Mouse (Mus musculus): Measurements from ENCODE around the gene Cpa4. TPM values are rescaled to one million over a fixed set of nuclear protein-coding genes. Genes with fewer than 3 reads are reported as not detected.

Cpa4 gene
- total RNA-seq, 2 experiments from 2014 or later = 0.15 to 0.19 TPM

DNA sequence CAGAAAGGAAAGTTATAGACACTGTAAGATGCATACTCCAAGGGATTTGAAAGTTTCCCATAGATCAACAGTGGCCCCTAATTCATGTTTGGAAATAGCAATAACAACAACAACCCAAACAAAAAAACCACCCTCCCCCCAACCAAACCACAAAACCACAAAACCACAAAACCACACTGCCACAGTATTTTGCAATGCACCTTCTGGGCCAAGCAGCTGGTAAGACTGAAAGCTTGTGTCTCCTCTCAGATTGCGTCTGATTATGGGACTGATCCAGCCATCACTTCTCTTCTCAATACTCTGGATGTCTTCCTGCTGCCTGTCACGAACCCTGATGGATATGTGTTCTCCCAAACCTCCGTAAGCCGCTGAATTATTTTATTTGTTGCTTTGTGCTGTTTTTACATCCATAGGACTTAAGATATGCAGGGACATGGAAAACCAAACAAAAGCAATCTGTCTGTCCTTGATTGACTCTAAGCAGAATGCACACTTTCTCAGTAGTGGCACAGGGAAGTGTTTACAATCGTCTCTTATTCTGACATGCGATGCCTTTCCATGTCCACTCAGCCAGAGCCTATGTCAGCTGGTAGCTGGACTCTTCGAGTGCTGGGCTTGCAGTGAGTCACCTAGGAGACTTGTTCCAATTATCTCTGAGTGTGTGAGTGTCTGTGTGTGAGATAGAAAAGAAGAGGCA, 17.5 kb upstream of the Cpa4 start:
- intact Hi-C loops (cut with DNase I) = loop anchor here (2.0 to 5.0 kb wide), 2 partner anchors 42 to 127 kb away; partner anchors contain the start of genes Ssmem1 and Tmem209
- no peak for DNase-seq (ENCODE audit: low spot score in 2 of 2)

- DNase-seq (ENCODE audit: low spot score in 2 of 2) = no peak
- intact Hi-C loops (cut with DNase I) = loop anchor here (2.0 to 5.0 kb wide), 2 partner anchors 42 to 126 kb away; partner anchors contain the start of genes Ssmem1 and Tmem209
Measured at GRCm38 (mm10) chr6:30551193-30551515, 17.0 kb upstream of the Cpa4 start.

- peak in 1 of 2 experiments; percentile 70 for DNase-seq (ENCODE audit: low spot score in 2 of 2)
Measured at GRCm38 (mm10) chr6:30551644-30552580, 16.3 kb upstream of the Cpa4 start.

DNA sequence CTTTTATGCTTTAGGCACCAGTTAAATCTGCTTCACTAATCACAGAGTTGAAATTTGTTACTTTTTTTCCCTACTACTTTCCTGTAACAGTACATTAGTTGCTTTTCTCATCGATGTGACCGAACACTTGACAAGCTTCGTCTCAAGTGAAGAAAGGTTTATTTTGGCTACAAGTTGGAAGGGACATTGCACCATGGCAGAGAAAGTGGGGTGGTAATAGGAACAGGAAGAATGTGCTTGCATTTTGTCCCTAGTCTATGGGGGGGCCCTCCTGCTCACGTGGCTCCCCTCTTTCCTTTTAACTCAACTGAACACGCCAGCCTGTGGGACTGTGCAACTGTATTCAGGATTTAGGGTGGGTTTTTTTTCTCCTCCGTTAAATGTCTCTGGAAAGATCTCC, 15.5 kb upstream of the Cpa4 start:
- intact Hi-C loops (cut with DNase I) = loop anchor here (5.0 kb wide), 1 partner anchor 125 kb away; no protein-coding TSS in a partner anchor
- no peak for DNase-seq (ENCODE audit: low spot score in 2 of 2)

More at GRCm38 (mm10) chr6:30551644-30552580, 16.3 kb upstream of the Cpa4 start:
- intact Hi-C loops (cut with DNase I) = loop anchor here (2.0 to 5.0 kb wide), 2 partner anchors 43 to 125 kb away; partner anchors contain the start of genes Ssmem1 and Tmem209

DNA sequence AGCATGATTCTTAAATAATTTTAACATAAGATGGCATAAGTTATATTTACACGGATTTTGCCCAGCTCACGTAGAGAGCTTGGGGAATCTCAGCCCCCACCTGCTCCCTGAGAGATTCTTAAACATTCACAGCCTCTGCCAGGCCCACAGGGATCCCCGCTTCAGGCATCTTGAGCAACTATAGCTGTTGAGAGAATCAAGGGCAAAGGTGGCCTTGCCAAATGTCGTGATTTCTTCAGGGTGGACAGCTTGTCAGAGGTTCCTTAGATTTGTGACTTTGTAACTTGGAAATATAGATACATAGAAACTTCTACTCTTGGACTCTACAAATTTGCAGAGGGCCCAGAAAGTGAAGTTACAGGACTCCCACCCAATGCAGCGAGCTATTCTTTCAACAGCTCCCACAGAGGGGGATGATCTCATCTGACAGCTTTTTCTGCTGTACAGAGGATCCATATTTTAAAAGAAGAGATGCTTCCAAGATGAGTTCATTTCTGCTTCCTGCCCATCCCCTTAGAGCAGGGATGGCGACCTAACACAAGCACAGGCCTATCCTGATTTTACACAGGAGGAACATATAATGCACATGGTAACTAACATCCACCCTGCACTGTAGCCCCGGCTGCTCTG, 14.7 kb upstream of the Cpa4 start:
- peak in 1 of 2 experiments; percentile 25 for DNase-seq (ENCODE audit: low spot score in 2 of 2)
- intact Hi-C loops (cut with DNase I) = loop anchor here (5.0 kb wide), 1 partner anchor 124 kb away; no protein-coding TSS in a partner anchor

GRCm38 (mm10) chr6:30554092-30554491, 14.1 kb upstream of the Cpa4 start:
- DNase-seq (ENCODE audit: low spot score in 2 of 2) = no peak
- intact Hi-C loops (cut with DNase I) = loop anchor here (5.0 kb wide), 1 partner anchor 123 kb away; no protein-coding TSS in a partner anchor

- DNase-seq (ENCODE audit: low spot score in 2 of 2) = no peak
- intact Hi-C loops (cut with DNase I) = loop anchor here (5.0 kb wide), 1 partner anchor 123 kb away; no protein-coding TSS in a partner anchor
Measured at GRCm38 (mm10) chr6:30554621-30555170, 13.5 kb upstream of the Cpa4 start.

- intact Hi-C loops (cut with DNase I) = no loop called here
- no peak for DNase-seq (ENCODE audit: low spot score in 2 of 2)
Measured at GRCm38 (mm10) chr6:30556080-30556479, 12.1 kb upstream of the Cpa4 start.

DNA sequence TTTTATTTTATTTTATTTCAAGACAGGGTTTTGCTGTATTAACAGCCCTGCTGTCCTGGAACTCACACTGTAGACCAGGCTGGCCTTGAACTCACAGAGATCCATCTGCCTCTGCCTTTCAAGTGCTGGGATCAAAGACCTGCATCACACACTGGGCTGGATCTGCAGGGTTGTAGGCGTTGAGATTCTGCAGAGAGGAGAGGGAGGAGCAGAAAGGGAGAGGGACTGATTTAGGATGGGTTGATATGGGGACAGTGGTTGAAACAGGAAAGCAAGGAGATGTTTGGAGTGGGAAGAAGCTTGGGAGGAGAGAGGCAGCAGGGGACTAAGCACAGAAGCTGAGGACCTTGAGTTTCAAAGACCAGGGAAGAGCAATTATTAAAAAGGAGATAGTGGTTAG, 8.4 kb upstream of the Cpa4 start:
- intact Hi-C loops (cut with DNase I) = no loop called here
- no peak for DNase-seq (ENCODE audit: low spot score in 2 of 2)

DNA sequence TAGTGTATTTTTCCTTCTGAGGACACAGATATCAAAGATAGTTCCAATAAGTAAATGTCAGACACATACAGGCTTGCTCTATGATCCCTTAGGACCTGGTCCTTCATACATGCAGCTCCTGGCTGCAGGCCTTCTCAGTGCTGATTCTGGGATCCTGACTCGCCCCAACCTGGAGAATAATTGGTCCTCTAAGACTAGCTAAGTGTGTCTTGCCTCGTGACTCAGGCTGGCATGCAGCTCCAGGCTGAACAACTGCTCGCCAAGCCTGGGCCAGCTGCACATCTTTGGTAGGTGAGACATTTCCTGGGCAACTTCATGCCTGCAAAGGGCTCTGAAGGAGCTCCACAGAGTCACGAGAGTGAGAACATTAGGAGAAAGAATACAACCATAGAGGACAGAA, 6.0 kb upstream of the Cpa4 start:
- intact Hi-C loops (cut with DNase I) = no loop called here
- DNase-seq (ENCODE audit: low spot score in 2 of 2) = no peak

- intact Hi-C loops (cut with DNase I) = no loop called here
Measured at GRCm38 (mm10) chr6:30563575-30563974, 4.6 kb upstream of the Cpa4 start.

GRCm38 (mm10) chr6:30564051-30564450, 4.1 kb upstream of the Cpa4 start:
- no peak for DNase-seq (ENCODE audit: low spot score in 2 of 2)
- intact Hi-C loops (cut with DNase I) = no loop called here

More at GRCm38 (mm10) chr6:30563575-30563974, 4.6 kb upstream of the Cpa4 start:
- no peak for DNase-seq (ENCODE audit: low spot score in 2 of 2)

GRCm38 (mm10) chr6:30569331-30569730, 1.2 kb downstream of the Cpa4 start:
- intact Hi-C loops (cut with DNase I) = no loop called here
- DNase-seq (ENCODE audit: low spot score in 2 of 2) = peak; percentile 43 to 60

- peak in 1 of 2 experiments; percentile 64 for DNase-seq (ENCODE audit: low spot score in 2 of 2)
- intact Hi-C loops (cut with DNase I) = loop anchor here (5.0 kb wide), 1 partner anchor 47 kb away; no protein-coding TSS in a partner anchor
Measured at GRCm38 (mm10) chr6:30570012-30570411, 1.8 kb downstream of the Cpa4 start.

DNA sequence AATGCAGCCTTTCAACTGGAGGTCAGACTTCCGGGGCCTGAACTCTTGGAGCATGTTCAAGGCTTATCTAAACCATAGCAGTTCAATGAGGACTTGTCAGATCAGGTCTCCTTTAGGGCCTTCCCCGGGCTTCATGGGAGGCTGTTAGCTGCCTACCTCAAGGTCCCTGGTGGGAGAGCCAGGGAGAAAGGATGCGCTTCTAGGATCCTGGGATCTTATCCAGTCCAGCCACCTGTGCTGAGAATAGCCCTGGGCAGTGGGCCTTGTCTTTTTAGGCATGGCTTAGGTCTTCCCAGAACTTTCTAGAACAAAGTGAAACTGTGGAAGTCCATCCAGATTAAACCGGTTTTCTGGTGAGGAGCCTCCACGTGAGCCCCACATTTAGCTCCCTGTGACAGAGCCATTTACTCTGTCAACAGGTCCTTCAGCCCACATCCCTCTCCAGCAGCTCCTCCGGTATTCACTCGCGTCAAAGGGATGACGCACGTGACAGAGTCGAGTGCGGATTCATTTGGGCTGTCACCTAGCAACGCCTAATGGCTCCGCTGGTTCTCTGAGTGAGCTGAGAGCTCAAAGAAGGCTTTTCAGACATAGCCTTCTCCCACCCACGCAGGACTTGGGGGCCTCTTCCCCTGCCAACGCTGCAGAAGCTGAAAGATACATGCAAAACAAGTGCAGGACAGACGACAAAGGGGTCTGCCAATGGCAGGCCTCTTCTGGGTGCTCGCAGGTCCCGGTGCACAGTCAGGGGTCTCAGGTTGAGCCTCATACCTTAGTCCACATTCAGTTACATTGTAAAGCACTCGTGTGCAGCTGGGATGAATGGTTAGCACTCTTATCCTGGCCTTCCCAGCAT, 4.5 kb downstream of the Cpa4 start:
- intact Hi-C loops (cut with DNase I) = loop anchor here (5.0 kb wide), 1 partner anchor 45 kb away; no protein-coding TSS in a partner anchor
- peak; percentile 86 to 93 for DNase-seq (ENCODE audit: low spot score in 2 of 2)

GRCm38 (mm10) chr6:30573380-30573779, 5.2 kb downstream of the Cpa4 start:
- no peak for DNase-seq (ENCODE audit: low spot score in 2 of 2)
- intact Hi-C loops (cut with DNase I) = loop anchor here (5.0 kb wide), 1 partner anchor 44 kb away; no protein-coding TSS in a partner anchor

GRCm38 (mm10) chr6:30574945-30575344, 6.8 kb downstream of the Cpa4 start:
- intact Hi-C loops (cut with DNase I) = loop anchor here (5.0 kb wide), 1 partner anchor 42 kb away; no protein-coding TSS in a partner anchor
- no peak for DNase-seq (ENCODE audit: low spot score in 2 of 2)

All from left cerebral cortex, postnatal 14 days (tissue).